Mouse (Mus musculus): ENCODE results near the gene Pgc.

DNA sequence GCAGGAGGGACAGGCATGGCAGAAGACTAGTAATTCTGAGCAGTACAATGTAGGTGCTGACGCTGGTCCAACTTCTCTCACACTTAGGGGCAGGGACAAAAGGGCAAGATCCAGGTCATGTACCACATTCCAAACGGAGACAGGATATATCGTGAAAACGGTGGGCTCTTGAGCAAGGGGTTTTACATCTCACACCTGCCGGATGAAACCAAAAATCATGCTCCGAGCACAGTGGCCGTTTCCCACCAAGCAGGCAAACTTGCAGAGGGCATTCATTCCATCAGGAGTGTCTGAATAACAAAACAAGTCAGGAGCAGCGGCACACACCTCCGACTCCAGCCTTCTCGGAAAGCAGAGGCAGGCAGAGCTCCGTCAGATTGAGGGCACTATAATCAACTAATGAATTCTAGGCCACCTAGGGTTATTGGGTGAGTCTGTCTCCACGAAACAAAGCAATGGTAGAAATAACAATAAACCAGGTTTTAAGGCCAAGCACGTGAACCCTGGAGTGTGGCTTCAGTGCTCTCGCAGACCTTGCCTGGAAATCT is 9.0 kb downstream of the Pgc start:
- no peak for TF ChIP-seq CTCF (IDR thresholded peaks at IDR 0.05; ENCODE audit: extremely low read depth, insufficient read depth, low read length)
- TF ChIP-seq POLR2A (IDR thresholded peaks at IDR 0.05; ENCODE audit: extremely low read depth, insufficient read depth, low read length): no peak

Data from cortical plate, adult 2 months (tissue).